Mouse (Mus musculus) adrenal gland (tissue): ENCODE results near the gene Nptx2.

Experiments used
- intact Hi-C: fragments of 180-260 bp; cut with DNase I; formaldehyde crosslinking; loops from one replicate; pipeline ENCODE4 v1.15.1; 2025

Gene Nptx2

DNA sequence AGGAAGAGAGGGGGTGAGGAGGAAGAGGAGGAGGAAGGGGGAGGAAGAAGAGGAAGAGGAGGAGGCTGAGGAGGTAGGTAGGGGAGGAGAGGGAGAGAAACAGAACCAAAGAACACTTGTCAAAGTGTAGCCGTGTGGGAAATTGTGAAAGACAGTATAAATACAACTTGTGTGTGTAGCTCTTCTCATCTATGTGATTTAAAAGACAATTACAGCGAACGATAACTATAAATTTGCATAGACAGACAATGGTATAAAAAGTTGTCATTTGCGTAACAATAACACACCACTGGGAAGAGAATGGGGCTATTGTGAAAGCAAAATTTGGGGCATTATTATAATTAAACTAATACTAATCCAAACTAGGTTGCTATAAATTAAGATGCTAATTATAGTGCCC lies 20.0 kb downstream of the Nptx2 start:
- intact Hi-C loops, result no loop called here

DNA sequence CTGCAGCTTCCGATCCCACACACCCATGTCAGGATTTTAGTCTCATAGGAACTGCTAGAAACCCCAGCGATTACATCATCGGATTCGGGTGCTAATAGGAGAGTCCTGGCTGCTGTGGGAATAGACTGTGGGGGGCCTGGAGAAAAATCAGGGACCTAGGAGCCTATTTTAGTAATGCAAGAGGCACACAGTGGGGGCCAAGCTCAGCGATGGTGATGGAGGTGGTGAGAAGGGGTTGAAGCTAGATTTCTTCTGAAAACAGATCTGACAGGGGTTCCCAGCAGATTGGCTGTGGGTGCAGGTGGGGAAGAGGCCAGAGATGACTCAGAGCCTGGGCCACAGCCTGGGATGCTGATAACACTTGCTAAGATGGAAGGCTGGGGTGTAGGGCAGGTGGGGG lies 39.4 kb downstream of the Nptx2 start:
- intact Hi-C loops, result no loop called here

- intact Hi-C loops, result no loop called here
Measured at GRCm38 (mm10) chr5:144591248-144591880, 45.7 kb downstream of the Nptx2 start.

GRCm38 (mm10) chr5:144594796-144595195 lies 49.1 kb downstream of the Nptx2 start:
- intact Hi-C loops, result no loop called here
